Mouse (Mus musculus): ENCODE data around the gene Igf1r. TPM values are rescaled to one million over a fixed set of nuclear protein-coding genes. Genes with fewer than 3 reads are reported as not detected.
A peak's percentile ranks its signal among the peaks of the same experiment; 100 is the strongest.

The Igf1r gene
- polyA plus RNA-seq, 1 experiment from 2014 or later, result 17.2 TPM

DNA sequence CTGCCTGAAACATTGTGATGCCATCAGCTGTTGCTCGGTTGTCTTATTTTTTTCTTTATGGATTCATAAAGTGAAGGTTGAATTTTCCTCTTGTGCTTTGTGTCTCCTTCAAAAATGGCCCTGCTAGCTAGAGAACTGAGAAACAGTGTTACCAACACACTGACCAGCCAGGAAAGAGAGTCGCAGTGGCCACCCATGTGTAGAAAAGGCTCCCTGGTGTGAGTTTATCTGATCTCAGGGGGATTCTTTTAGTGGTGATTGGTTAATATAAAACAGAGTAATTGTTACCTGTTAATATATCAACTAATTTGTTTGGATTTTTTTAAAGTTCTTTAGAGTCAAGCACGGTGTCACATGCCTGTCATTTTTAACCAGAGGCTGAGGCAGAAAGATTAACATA is 33.2 kb upstream of the Igf1r start:
- no peak for ATAC-seq (ENCODE audit: insufficient read depth, low FRiP score, low TSS enrichment)
- no peaks in the 10 kb centered on the region for H3K36me3 ChIP-seq (ENCODE audit: control insufficient read depth, insufficient read depth, low read length)
- H3K4me2 ChIP-seq (ENCODE audit: low read depth), result no peak overlapping the region
- no peak overlapping the region for H3K4me3 ChIP-seq (ENCODE audit: low read depth, low read length)
- H3K4me1 ChIP-seq (ENCODE audit: control insufficient read depth, insufficient read depth, low read length), result no peaks in the 10 kb centered on the region
- 72% methylated on average over 3 of the region's 3 CpGs for WGBS
- H3K9me3 ChIP-seq (ENCODE audit: control insufficient read depth, low read length), result no peaks in the 10 kb centered on the region
- DNase-seq (ENCODE audit: low spot score), result no peak
- H3K9ac ChIP-seq (ENCODE audit: low read length), result no peak overlapping the region
- no peaks in the 10 kb centered on the region for H3K27me3 ChIP-seq (ENCODE audit: control insufficient read depth, insufficient read depth, low read length)
- H3K27ac ChIP-seq (ENCODE audit: low read depth, low read length), result no peak overlapping the region

DNA sequence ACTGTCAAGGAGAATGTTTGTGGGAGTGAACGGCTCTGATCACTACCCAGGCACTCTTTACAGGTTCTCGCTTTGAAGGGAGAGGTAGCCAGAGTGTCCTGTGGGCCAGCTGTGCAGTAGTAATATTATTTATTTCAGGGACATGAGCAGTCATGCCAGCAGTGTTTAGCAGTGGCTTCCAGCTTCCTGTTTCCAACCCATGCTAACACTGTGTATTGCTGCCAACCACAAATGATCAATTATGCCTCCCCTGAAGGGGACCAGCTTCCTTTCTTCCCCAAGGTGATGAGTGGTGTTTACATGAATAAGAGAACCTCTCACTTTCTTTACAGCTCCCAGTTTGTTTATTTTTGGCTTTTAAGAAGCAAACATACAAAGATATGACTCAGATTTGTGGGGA is 28.4 kb upstream of the Igf1r start:
- no peak overlapping the region for H3K9ac ChIP-seq (ENCODE audit: low read length)
- H3K4me1 ChIP-seq (ENCODE audit: control insufficient read depth, insufficient read depth, low read length), result no peaks in the 10 kb centered on the region
- H3K27ac ChIP-seq (ENCODE audit: low read depth, low read length), result no peak overlapping the region
- H3K27me3 ChIP-seq (ENCODE audit: control insufficient read depth, insufficient read depth, low read length), result no peaks in the 10 kb centered on the region
- H3K36me3 ChIP-seq (ENCODE audit: control insufficient read depth, insufficient read depth, low read length), result no peaks in the 10 kb centered on the region
- DNase-seq (ENCODE audit: low spot score), result no peak
- no peak overlapping the region for H3K4me2 ChIP-seq (ENCODE audit: low read depth)
- no peak for ATAC-seq (ENCODE audit: insufficient read depth, low FRiP score, low TSS enrichment)
- H3K9me3 ChIP-seq (ENCODE audit: control insufficient read depth, low read length), result no peaks in the 10 kb centered on the region
- WGBS, result 71% methylated on average over 2 of the region's 2 CpGs
- no peak overlapping the region for H3K4me3 ChIP-seq (ENCODE audit: low read depth, low read length)

DNA sequence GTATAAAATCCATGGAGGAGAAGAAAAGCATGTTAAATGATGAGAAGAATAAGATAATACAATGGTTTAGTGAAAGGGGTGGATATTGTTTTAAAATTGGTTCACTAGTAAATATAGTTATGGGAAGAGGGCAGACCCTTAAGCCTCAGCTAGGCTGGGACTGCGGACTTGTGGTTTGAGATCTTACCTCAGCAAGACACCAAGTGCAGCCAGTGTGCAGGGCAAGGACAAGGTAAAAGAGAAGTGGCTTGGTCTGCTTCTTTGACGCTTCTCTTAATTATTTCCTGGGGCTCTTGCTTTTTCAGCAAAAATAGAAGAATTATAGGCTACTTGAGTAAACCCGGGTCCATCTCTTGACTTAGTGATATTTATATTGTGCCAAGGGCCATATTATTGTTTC is 22.5 kb upstream of the Igf1r start:
- ATAC-seq (ENCODE audit: insufficient read depth, low FRiP score, low TSS enrichment) (no peak), DNase-seq (ENCODE audit: low spot score) (no peak)
- H3K27ac ChIP-seq (ENCODE audit: low read depth, low read length), result no peak overlapping the region
- WGBS, result 88% methylated on average over 3 of the region's 3 CpGs
- no peaks in the 10 kb centered on the region for H3K27me3 ChIP-seq (ENCODE audit: control insufficient read depth, insufficient read depth, low read length)
- no peaks in the 10 kb centered on the region for H3K36me3 ChIP-seq (ENCODE audit: control insufficient read depth, insufficient read depth, low read length)
- H3K9ac ChIP-seq (ENCODE audit: low read length), result no peak overlapping the region
- no peaks in the 10 kb centered on the region for H3K4me1 ChIP-seq (ENCODE audit: control insufficient read depth, insufficient read depth, low read length)
- no peaks in the 10 kb centered on the region for H3K9me3 ChIP-seq (ENCODE audit: control insufficient read depth, low read length)
- no peak overlapping the region for H3K4me3 ChIP-seq (ENCODE audit: low read depth, low read length)
- H3K4me2 ChIP-seq (ENCODE audit: low read depth), result no peak overlapping the region

DNA sequence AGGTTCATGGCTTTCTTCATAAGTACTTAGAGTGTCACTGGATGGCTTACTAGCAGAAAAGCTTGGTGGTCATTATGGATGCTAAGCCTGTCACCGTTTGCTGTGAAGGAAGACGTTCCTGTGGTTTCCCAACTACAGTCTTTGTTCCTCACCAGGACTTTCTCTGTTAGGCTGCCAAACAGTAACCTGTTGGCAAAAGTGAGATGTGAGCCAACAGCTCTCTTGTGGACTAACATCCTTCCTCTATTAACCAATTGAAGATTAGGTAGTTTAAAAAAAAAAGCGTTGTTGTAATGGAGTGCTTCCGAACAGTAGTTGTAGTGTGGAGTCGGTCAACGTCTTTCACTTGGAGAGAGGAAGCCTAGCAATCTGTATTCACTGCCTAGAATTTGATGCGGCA is 15.8 kb upstream of the Igf1r start:
- ATAC-seq (ENCODE audit: insufficient read depth, low FRiP score, low TSS enrichment), result no peak
- WGBS, result 94% methylated on average over 7 of the region's 7 CpGs
- no peak for DNase-seq (ENCODE audit: low spot score)
- Histone ChIP-seq H3K9ac (ENCODE audit: low read length) (no peak overlapping the region), H3K36me3 (ENCODE audit: control insufficient read depth, insufficient read depth, low read length) (no peaks in the 10 kb centered on the region), H3K9me3 (ENCODE audit: control insufficient read depth, low read length) (no peaks in the 10 kb centered on the region), H3K4me2 (ENCODE audit: low read depth) (no peak overlapping the region), H3K27me3 (ENCODE audit: control insufficient read depth, insufficient read depth, low read length) (no peaks in the 10 kb centered on the region), H3K27ac (ENCODE audit: low read depth, low read length) (no peak overlapping the region), H3K4me1 (ENCODE audit: control insufficient read depth, insufficient read depth, low read length) (no peaks in the 10 kb centered on the region), H3K4me3 (ENCODE audit: low read depth, low read length) (no peak overlapping the region)

DNA sequence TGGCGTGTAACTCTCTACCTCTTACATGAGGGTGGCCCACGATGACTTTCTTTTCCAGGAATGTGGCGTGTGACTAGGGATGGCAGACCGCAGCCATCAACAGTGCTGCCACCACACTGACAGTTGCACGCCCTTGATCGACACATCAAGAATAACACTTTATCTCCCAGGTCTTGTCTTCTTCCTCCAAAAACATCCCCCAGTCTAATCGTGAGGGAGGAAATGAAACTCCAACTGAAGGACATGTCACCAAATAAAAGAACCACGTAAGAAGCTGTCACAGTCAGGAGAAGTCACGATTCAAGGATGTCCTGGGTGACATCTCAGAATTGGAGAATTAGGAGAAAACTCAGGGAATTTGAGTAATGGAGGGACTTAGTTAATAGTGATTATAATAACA is 8.8 kb upstream of the Igf1r start:
- 92% methylated on average over 9 of the region's 9 CpGs for WGBS
- Histone ChIP-seq H3K27ac (ENCODE audit: low read depth, low read length) (no peak overlapping the region), H3K9me3 (ENCODE audit: control insufficient read depth, low read length) (no peaks in the 10 kb centered on the region), H3K9ac (ENCODE audit: low read length) (no peak overlapping the region), H3K4me3 (ENCODE audit: low read depth, low read length) (no peak overlapping the region), H3K4me2 (ENCODE audit: low read depth) (no peak overlapping the region), H3K36me3 (ENCODE audit: control insufficient read depth, insufficient read depth, low read length) (no peaks in the 10 kb centered on the region), H3K27me3 (ENCODE audit: control insufficient read depth, insufficient read depth, low read length) (no peaks in the 10 kb centered on the region), H3K4me1 (ENCODE audit: control insufficient read depth, insufficient read depth, low read length) (no peaks in the 10 kb centered on the region)
- ATAC-seq (ENCODE audit: insufficient read depth, low FRiP score, low TSS enrichment) (no peak), DNase-seq (ENCODE audit: low spot score) (no peak)

DNA sequence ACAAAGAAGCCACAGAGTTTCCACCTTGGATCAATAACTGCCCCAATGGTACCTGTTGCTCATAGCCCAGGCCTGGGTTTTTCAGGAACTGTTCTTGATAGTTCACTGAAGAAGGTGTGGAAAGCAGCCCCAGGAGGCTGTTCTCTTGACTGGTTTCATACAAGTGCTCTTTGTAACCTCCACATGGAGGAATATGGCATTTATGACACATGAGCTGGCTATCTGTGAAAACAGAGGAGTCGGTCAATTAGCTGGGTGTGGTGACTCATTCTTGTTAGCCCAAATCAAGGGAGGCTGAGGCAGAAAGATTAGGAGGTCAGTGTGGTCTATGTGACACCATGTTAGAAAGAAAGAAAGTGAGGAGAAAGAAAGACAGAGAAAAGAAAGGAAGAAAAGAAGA is 5.7 kb upstream of the Igf1r start:
- no peak overlapping the region for H3K27ac ChIP-seq (ENCODE audit: low read depth, low read length)
- H3K4me2 ChIP-seq (ENCODE audit: low read depth), result no peak overlapping the region
- H3K36me3 ChIP-seq (ENCODE audit: control insufficient read depth, insufficient read depth, low read length), result no peaks in the 10 kb centered on the region
- no peaks in the 10 kb centered on the region for H3K4me1 ChIP-seq (ENCODE audit: control insufficient read depth, insufficient read depth, low read length)
- no peaks in the 10 kb centered on the region for H3K9me3 ChIP-seq (ENCODE audit: control insufficient read depth, low read length)
- ATAC-seq (ENCODE audit: insufficient read depth, low FRiP score, low TSS enrichment) (no peak), DNase-seq (ENCODE audit: low spot score) (no peak)
- no peak overlapping the region for H3K4me3 ChIP-seq (ENCODE audit: low read depth, low read length)
- H3K9ac ChIP-seq (ENCODE audit: low read length), result no peak overlapping the region
- no peaks in the 10 kb centered on the region for H3K27me3 ChIP-seq (ENCODE audit: control insufficient read depth, insufficient read depth, low read length)
- WGBS, result 75% methylated on average over 1 of the region's 1 CpGs

DNA sequence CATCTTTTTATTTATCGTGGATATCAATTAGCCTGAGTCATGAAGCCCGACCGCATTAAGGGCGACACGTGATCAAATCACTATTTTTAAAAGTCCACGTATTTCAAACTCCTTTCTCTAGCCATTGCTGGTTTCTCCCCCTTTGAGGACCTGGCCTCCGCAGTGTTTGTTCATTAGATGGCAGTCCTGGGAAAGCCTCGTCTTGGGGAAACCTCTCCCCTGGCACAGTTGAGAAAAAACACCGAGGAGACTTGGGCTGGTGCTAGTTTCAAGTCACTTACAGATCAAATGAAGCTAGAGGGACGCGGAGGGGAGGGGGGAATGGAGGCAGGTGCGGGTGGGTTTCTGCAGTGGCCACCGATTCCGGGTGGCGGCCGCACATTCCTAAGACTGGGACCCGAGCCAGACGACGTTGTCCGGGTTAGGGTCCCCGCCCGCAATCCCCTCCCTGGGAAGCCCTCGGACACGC is 2.2 kb upstream of the Igf1r start:
- Histone ChIP-seq H3K27ac (ENCODE audit: low read depth, low read length) (peak overlapping the region; percentile 100), H3K4me1 (ENCODE audit: control insufficient read depth, insufficient read depth, low read length) (peaks cover 7% of the 10 kb centered on the region), H3K4me2 (ENCODE audit: low read depth) (peak overlapping the region; percentile 80), H3K4me3 (ENCODE audit: low read depth, low read length) (peak overlapping the region; percentile 88), H3K27me3 (ENCODE audit: control insufficient read depth, insufficient read depth, low read length) (no peaks in the 10 kb centered on the region), H3K9ac (ENCODE audit: low read length) (peak overlapping the region; percentile 98), H3K9me3 (ENCODE audit: control insufficient read depth, low read length) (no peaks in the 10 kb centered on the region), H3K36me3 (ENCODE audit: control insufficient read depth, insufficient read depth, low read length) (no peaks in the 10 kb centered on the region)
- WGBS, result under 1% methylated on average over 24 of the region's 24 CpGs
- DNase-seq (ENCODE audit: low spot score) (no peak), ATAC-seq (ENCODE audit: insufficient read depth, low FRiP score, low TSS enrichment) (no peak; the same call in 1 of the 2 replicates)

DNA sequence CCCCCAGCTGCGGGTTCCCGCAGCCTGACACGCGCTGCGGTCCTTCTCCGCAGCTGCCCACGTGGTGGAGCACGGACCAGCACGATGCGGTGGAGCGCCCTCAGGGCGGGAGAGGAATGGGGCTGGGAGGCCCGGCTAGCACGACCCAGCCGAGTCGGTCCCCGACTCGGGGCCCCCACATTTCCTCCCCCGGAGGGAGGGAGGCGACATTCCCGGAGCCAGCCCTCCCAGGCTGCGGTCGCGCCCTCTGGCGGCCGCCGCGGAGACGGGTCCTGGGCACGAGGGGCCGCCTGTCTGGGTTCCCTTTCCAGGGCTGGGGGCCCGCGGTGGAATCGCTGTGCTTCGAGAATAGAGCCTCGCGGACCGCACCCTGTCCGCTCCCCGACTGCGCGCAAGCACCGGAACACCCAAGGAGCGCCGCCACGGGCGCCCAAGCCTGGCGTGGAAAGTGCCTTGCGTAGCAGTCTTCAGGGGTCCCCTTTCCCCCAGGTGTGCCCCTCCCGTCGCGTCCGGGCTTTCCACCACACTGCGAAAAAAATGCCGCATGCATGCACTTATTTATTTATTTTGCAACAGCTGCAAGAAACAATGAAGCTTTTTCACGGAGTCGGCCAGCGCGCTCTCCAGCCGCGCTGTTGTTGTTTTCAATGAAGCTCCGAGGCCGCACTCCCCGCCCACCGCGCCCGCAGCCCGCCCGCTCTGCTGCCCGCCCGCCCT is 1.7 kb upstream of the Igf1r start:
- under 1% methylated on average over 60 of the region's 71 CpGs for WGBS
- DNase-seq (ENCODE audit: low spot score) (peak; percentile 94), ATAC-seq (ENCODE audit: insufficient read depth, low FRiP score, low TSS enrichment) (peak; percentile 79)
- Histone ChIP-seq H3K36me3 (ENCODE audit: control insufficient read depth, insufficient read depth, low read length) (no peaks in the 10 kb centered on the region), H3K9ac (ENCODE audit: low read length) (peak overlapping the region; percentile 98), H3K9me3 (ENCODE audit: control insufficient read depth, low read length) (no peaks in the 10 kb centered on the region), H3K27me3 (ENCODE audit: control insufficient read depth, insufficient read depth, low read length) (no peaks in the 10 kb centered on the region), H3K27ac (ENCODE audit: low read depth, low read length) (peak overlapping the region; percentile 100), H3K4me3 (ENCODE audit: low read depth, low read length) (peak overlapping the region; percentile 88), H3K4me2 (ENCODE audit: low read depth) (peak overlapping the region; percentile 80), H3K4me1 (ENCODE audit: control insufficient read depth, insufficient read depth, low read length) (peaks cover 7% of the 10 kb centered on the region)

DNA sequence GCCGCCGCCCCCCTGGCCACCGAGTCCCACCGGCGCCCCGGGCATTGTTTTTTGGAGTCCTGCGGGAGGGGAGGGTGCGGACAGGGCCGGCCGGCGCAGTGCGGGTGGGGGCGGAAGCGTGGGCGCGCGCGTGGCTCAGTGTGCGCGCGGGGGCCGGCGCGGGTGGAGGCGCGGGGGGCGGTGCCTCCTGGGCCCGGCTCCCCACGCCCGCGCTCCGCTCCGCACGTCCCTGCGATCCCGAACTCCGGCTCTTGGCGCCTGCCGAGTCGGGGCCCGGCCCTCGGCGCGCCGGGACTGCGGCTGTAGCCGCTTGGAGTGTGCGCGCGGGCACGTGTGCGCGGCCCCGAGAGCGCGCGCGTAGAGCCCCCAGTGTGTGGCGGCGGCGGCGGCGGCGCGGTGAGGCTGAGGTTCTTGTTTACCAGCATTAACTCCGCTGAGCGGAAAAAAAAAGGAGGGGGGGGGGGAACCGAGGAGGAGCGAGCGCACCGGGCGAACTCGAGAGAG is 1.0 kb upstream of the Igf1r start:
- peak overlapping the region; percentile 98 for H3K9ac ChIP-seq (ENCODE audit: low read length)

More for the DNA sequence above, 1.0 kb upstream of the Igf1r start:
- Histone ChIP-seq H3K27me3 (ENCODE audit: control insufficient read depth, insufficient read depth, low read length) (no peaks in the 10 kb centered on the region), H3K4me1 (ENCODE audit: control insufficient read depth, insufficient read depth, low read length) (peaks cover 7% of the 10 kb centered on the region), H3K27ac (ENCODE audit: low read depth, low read length) (peak overlapping the region; percentile 100), H3K4me3 (ENCODE audit: low read depth, low read length) (peak overlapping the region; percentile 88), H3K4me2 (ENCODE audit: low read depth) (peak overlapping the region; percentile 97), H3K36me3 (ENCODE audit: control insufficient read depth, insufficient read depth, low read length) (no peaks in the 10 kb centered on the region), H3K9me3 (ENCODE audit: control insufficient read depth, low read length) (no peaks in the 10 kb centered on the region)
- WGBS, result 0% methylated on average over 49 of the region's 73 CpGs
- DNase-seq (ENCODE audit: low spot score) (peak; percentile 98), ATAC-seq (ENCODE audit: insufficient read depth, low FRiP score, low TSS enrichment) (peak; percentile 81)
